Mouse (Mus musculus) forebrain, embryonic 11.5 days (tissue): Measurements from ENCODE around the gene Nup62. TPM values are rescaled to one million over a fixed set of nuclear protein-coding genes. Genes with fewer than 3 reads are reported as not detected.

ENCODE experiments used
- ATAC-seq: fragments of 200-750 bp; cut with Nextera tagmentation; replicated peaks from 2 replicates; pipeline ENCODE4 v1.8.0; 2017; ENCODE audit warnings: moderate TSS enrichment; ENCODE audit not compliant: low FRiP score
- DNase-seq: peaks from one replicate; pipeline ENCODE4 v3.0.0-alpha.2; 2017; ENCODE audit warnings: low spot score
- H3K27ac ChIP-seq: fragments of 300-500 bp; sonication (generic); 2 replicates; pipeline ENCODE4 v1.5.1; 2014; ENCODE audit warnings: low read depth, low read length
- H3K27me3 ChIP-seq: fragments of 300-500 bp; sonication (generic); 2 replicates; pipeline ENCODE4 v1.6.1; 2014; ENCODE audit warnings: mild to moderate bottlenecking, low read length, mixed read lengths; ENCODE audit not compliant: control insufficient read depth, insufficient read depth
- H3K36me3 ChIP-seq: fragments of 300-500 bp; sonication (generic); 2 replicates; pipeline ENCODE4 v1.6.1; 2014; ENCODE audit warnings: mild to moderate bottlenecking, low read length, moderate library complexity, mixed read lengths; ENCODE audit not compliant: control insufficient read depth, insufficient read depth
- H3K4me1 ChIP-seq: fragments of 300-500 bp; sonication (generic); replicated peaks from 2 replicates; pipeline ENCODE4 v1.6.1; 2014; ENCODE audit warnings: low read length, mixed read lengths; ENCODE audit not compliant: control insufficient read depth, insufficient read depth
- H3K4me2 ChIP-seq: fragments of 300-500 bp; sonication (generic); 2 replicates; pipeline ENCODE4 v1.6.1; 2014; ENCODE audit warnings: low read depth, mild to moderate bottlenecking, low read length, moderate library complexity, mixed read lengths; ENCODE audit not compliant: severe bottlenecking
- H3K4me3 ChIP-seq: fragments of 300-500 bp; sonication (generic); 2 replicates; pipeline ENCODE4 v1.5.1; 2014; ENCODE audit warnings: low read depth, low read length
- H3K9ac ChIP-seq: fragments of 300-500 bp; sonication (generic); 2 replicates; pipeline ENCODE4 v1.6.1; 2014; ENCODE audit warnings: low read length
- H3K9me3 ChIP-seq: fragments of 300-500 bp; sonication (generic); 2 replicates; pipeline ENCODE4 v1.6.1; 2016; ENCODE audit warnings: low read length, mixed read lengths; ENCODE audit not compliant: control insufficient read depth
- WGBS: fragments of 180-500 bp; shearing (Covaris S2); extraction: QIAGEN DNeasy Blood & Tissue Kit; methylation state at CpG from one replicate; pipeline ENCODE4 v1.1.7; 2014; 5-methylcytosine and 5-hydroxymethylcytosine counted together
- polyA plus RNA-seq: library from polyadenylated mRNA; unstranded; fragments of >200 nt; fragmentation: Nextera tagmentation; extraction: Ambion mirVana; gene quantifications from 2 replicates; pipeline ENCODE4 v1.2.1, GENCODE M21; 2014

Gene Nup62
- polyA plus RNA-seq, 1 experiment from 2014 or later: 73.5 TPM

DNA sequence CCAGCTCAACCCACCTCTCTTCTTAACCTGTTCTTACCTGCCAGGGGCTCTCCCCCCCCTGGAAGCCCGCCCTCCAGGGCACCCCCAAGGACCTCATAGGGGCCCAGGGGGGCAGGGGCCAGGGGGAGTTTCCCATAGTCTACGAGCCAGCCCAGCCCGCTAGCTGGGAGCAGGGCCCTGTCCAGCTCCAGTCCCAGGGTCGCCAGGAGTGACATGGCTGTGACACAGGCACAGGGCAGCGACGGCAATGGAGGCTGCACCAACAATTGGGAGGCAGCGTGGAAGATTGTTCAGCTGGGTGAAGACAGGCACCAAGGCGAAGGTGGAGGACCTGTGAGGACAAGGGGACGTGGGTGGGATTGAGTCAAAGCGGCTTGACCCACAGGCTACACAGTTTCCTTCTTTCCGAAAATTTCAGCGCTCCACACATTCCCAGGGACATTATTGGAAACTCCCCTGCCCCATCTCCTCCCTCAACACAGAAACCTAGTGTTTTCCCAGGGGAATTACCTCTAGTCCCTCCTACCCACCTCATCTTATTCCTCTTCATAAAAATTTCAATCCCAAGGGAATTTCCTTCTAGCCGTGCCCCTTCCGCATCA lies 835 bp upstream of the Nup62 start:
- peak; percentile 73 for DNase-seq
- Histone ChIP-seq H3K9ac (peak overlapping the region; percentile 48), H3K27me3 (no peaks in the 10 kb centered on the region), H3K4me1 (peaks cover 15% of the 10 kb centered on the region), H3K9me3 (no peaks in the 10 kb centered on the region), H3K36me3 (no peaks in the 10 kb centered on the region), H3K4me3 (peak overlapping the region; percentile 86), H3K4me2 (peak overlapping the region; percentile 51), H3K27ac (peak overlapping the region; percentile 94)
- 23% methylated on average over 14 of the region's 14 CpGs for WGBS
- 0 out of 2 replicates have a peak, but pooled peaks have one; percentile 4 for ATAC-seq

DNA sequence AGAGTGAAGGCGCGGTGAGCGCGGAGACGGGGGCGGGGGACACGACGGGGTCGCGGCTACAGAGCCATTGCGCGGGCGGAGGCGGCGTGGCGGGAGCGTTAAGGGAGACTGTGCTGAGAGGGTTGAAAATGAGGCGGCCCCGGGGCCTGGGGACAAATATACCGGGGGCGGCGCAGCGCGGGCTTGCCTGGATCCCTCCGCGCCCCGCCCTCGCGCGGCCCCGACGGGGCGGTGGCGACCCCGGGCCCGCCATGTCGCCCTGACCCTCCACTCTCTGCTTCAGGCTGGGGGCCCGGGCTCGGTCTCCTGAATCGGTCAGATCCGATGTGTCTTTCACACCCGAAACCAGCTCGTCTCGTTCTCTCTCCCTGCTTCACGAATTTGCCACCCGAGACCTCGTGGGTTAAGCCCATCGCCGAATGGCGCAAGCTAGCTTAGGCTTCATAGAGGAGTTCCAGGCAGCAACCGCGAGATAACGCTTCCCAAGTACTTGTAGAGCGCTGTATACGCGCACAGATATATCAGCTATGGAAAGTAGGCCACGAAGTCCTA lies 658 bp downstream of the Nup62 start, which contains the start of gene Atf5:
Gene Atf5 (minus strand): TSS at position 189 of the 552 bp plus-strand sequence.
- peak; percentile 26 for ATAC-seq
- H3K27me3 ChIP-seq: no peaks in the 10 kb centered on the region
- peak within 1 kb of the TSS; percentile 86 for H3K4me3 ChIP-seq
- peak; percentile 86 for DNase-seq
- peak within 1 kb of the TSS; percentile 73 for H3K4me2 ChIP-seq
- H3K9me3 ChIP-seq: no peaks in the 10 kb centered on the region
- H3K27ac ChIP-seq: peak within 1 kb of the TSS; percentile 94
- H3K4me1 ChIP-seq: peaks cover 18% of the 10 kb centered on the region
- H3K9ac ChIP-seq: peak within 1 kb of the TSS; percentile 98
- under 1% methylated on average over 56 of the region's 57 CpGs for WGBS
- H3K36me3 ChIP-seq: no peaks in the 10 kb centered on the region

GRCm38 (mm10) chr7:44817441-44817840 lies 1.6 kb downstream of the Nup62 start:
- ATAC-seq (no peak), DNase-seq (peak; percentile 30)
- WGBS: 42% methylated on average over 3 of the region's 3 CpGs
- peak overlapping the region; percentile 98 for H3K9ac ChIP-seq
- no peak overlapping the region for H3K27ac ChIP-seq
- H3K9me3 ChIP-seq: no peaks in the 10 kb centered on the region
- H3K4me1 ChIP-seq: peaks cover 18% of the 10 kb centered on the region
- no peaks in the 10 kb centered on the region for H3K27me3 ChIP-seq
- peak overlapping the region; percentile 86 for H3K4me3 ChIP-seq
- H3K4me2 ChIP-seq: peak overlapping the region; percentile 73
- no peaks in the 10 kb centered on the region for H3K36me3 ChIP-seq

GRCm38 (mm10) chr7:44818164-44818563 lies 2.3 kb downstream of the Nup62 start:
- Histone ChIP-seq H3K27me3 (no peaks in the 10 kb centered on the region), H3K27ac (no peak overlapping the region), H3K4me1 (peaks cover 20% of the 10 kb centered on the region), H3K9me3 (no peaks in the 10 kb centered on the region), H3K36me3 (no peaks in the 10 kb centered on the region), H3K4me3 (peak overlapping the region; percentile 86), H3K4me2 (peak overlapping the region; percentile 73), H3K9ac (peak overlapping the region; percentile 98; the same call in 1 of the 2 replicates)
- 54% methylated on average over 2 of the region's 2 CpGs for WGBS
- ATAC-seq (no peak), DNase-seq (peak; percentile 48)

DNA sequence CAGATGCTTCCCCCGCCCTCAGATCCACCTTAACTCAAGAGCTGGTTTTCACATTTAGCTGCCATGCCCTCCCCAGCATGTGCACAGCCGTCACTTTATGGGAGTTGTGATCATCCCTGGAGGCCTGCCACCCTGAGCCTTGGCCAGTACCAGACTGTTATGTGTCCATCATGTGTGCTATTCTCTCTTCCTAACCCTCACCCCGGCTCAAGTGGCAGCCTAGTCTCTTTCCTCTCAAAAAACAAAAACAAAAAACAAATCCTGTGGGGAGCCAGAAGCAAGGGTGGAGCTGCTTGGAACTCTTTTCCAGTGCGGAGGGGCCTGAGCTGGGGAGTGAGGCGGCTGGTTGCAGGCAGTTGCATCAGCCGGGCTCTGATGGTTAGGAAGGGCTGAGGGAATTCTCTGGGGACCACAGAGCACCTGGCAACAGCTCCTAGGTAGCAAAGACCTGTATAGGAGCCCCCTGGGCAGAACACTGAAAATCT lies 2.9 kb downstream of the Nup62 start:
- peak; percentile 58 for DNase-seq
- peak overlapping the region; percentile 73 for H3K4me2 ChIP-seq
- H3K36me3 ChIP-seq: no peaks in the 10 kb centered on the region
- no peak for ATAC-seq
- no peak overlapping the region for H3K27ac ChIP-seq
- no peaks in the 10 kb centered on the region for H3K9me3 ChIP-seq
- H3K27me3 ChIP-seq: no peaks in the 10 kb centered on the region
- H3K4me1 ChIP-seq: peaks cover 20% of the 10 kb centered on the region
- peak overlapping the region; percentile 47 for H3K9ac ChIP-seq
- H3K4me3 ChIP-seq: peak overlapping the region; percentile 86
- WGBS: 53% methylated on average over 6 of the region's 6 CpGs

DNA sequence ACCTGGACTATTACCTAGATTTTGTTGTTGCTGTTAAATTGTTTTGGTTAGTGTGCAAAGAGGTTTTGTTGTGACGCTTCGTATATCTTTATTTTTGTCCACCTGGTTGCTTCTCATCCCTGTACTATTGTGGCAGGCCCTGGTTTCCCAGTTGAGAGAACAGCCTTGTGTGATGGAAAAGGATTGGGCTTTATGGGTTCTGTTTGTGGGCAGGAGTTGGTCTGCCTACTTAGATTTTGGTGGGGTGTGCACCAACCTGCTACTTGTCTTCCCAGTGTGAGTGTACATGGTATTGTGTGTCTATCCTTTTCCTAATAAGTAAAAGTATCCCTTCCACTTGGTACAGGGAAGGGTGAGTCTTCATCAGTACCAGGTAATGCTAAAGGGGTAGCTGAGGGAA lies 3.5 kb downstream of the Nup62 start:
- ATAC-seq: no peak
- Histone ChIP-seq H3K27me3 (no peaks in the 10 kb centered on the region), H3K4me2 (peak overlapping the region; percentile 73), H3K9ac (peak overlapping the region; percentile 47), H3K9me3 (no peaks in the 10 kb centered on the region), H3K27ac (no peak overlapping the region), H3K36me3 (no peaks in the 10 kb centered on the region), H3K4me3 (peak overlapping the region; percentile 86; the same call in 1 of the 2 replicates), H3K4me1 (peaks cover 21% of the 10 kb centered on the region)
- DNase-seq: peak; percentile 7
- WGBS: 92% methylated on average over 2 of the region's 2 CpGs

GRCm38 (mm10) chr7:44819863-44820262 lies 4.0 kb downstream of the Nup62 start:
- no peak overlapping the region for H3K4me3 ChIP-seq
- H3K27me3 ChIP-seq: no peaks in the 10 kb centered on the region
- H3K4me1 ChIP-seq: peaks cover 24% of the 10 kb centered on the region
- H3K9me3 ChIP-seq: no peaks in the 10 kb centered on the region
- no peak overlapping the region for H3K27ac ChIP-seq
- ATAC-seq: no peak
- DNase-seq: peak; percentile 40
- no peak overlapping the region for H3K4me2 ChIP-seq
- WGBS: 75% methylated on average over 5 of the region's 5 CpGs
- H3K36me3 ChIP-seq: no peaks in the 10 kb centered on the region
- H3K9ac ChIP-seq: no peak overlapping the region

DNA sequence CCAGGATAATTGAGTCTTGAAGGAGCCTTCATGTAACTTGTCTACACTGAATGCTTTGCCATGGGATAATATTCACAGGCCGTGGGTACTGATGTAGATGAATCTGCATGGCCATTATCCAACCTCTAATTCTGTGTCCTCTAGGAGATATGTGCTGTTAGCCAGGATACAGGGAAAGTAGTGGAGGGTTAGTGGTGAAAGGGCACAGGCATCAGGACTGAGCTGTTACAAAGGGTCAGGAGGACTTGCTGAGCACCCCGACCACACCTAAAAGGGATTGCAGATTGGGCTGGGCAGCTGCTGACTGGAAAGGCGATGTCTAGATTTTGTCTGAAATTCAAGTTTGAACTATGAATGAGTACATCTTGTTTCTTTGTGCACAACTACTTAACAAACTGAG lies 4.6 kb downstream of the Nup62 start:
- peak; percentile 20 for DNase-seq
- Histone ChIP-seq H3K27me3 (no peaks in the 10 kb centered on the region), H3K4me1 (peaks cover 21% of the 10 kb centered on the region), H3K36me3 (no peaks in the 10 kb centered on the region), H3K4me2 (no peak overlapping the region), H3K9ac (no peak overlapping the region), H3K4me3 (no peak overlapping the region), H3K27ac (no peak overlapping the region), H3K9me3 (no peaks in the 10 kb centered on the region)
- WGBS: 89% methylated on average over 3 of the region's 3 CpGs
- ATAC-seq: no peak
